Mouse (Mus musculus) stomach, embryonic 15.5 days (tissue): ENCODE measurements around the gene Gm20696. TPM values are rescaled to one million over a fixed set of nuclear protein-coding genes. Genes with fewer than 3 reads are reported as not detected.

Experiments
- ATAC-seq: fragments of 200-750 bp; cut with Nextera tagmentation; 2 replicates; pipeline ENCODE4 v1.8.0; 2017; ENCODE audit warnings: low read depth, moderate number of reproducible peaks, moderate TSS enrichment; ENCODE audit not compliant: insufficient read depth, low FRiP score
- H3K27ac ChIP-seq: fragments of 300-500 bp; sonication (generic); 2 replicates; pipeline ENCODE4 v1.5.1; 2015; ENCODE audit warnings: mild to moderate bottlenecking, inconsistent platforms
- H3K27me3 ChIP-seq: fragments of 300-500 bp; sonication (generic); replicated peaks from 2 replicates; pipeline ENCODE4 v1.6.1; 2015; ENCODE audit warnings: inconsistent platforms
- H3K36me3 ChIP-seq: fragments of 300-500 bp; sonication (generic); 2 replicates; pipeline ENCODE4 v1.6.1; 2015; ENCODE audit warnings: inconsistent platforms
- H3K4me1 ChIP-seq: fragments of 300-500 bp; sonication (generic); 2 replicates; pipeline ENCODE4 v1.6.1; 2015; ENCODE audit warnings: inconsistent platforms
- H3K4me2 ChIP-seq: fragments of 300-500 bp; sonication (generic); 2 replicates; pipeline ENCODE4 v1.6.1; 2015; ENCODE audit warnings: mild to moderate bottlenecking, inconsistent platforms
- H3K4me3 ChIP-seq: fragments of 300-500 bp; sonication (generic); replicated peaks from 2 replicates; pipeline ENCODE4 v1.5.1; 2015; ENCODE audit warnings: inconsistent platforms
- H3K9ac ChIP-seq: fragments of 300-500 bp; sonication (generic); 2 replicates; pipeline ENCODE4 v1.6.1; 2015; ENCODE audit warnings: inconsistent platforms
- H3K9me3 ChIP-seq: fragments of 300-500 bp; sonication (generic); 2 replicates; pipeline ENCODE4 v1.6.1; 2016; ENCODE audit warnings: inconsistent platforms
- WGBS: fragments of 180-500 bp; shearing (Covaris S2); methylation state at CpG from one replicate; pipeline ENCODE4 v1.1.7; 2015; 5-methylcytosine and 5-hydroxymethylcytosine counted together
- polyA plus RNA-seq: library from polyadenylated mRNA; unstranded; fragments of >200 nt; fragmentation: Nextera tagmentation; extraction: Ambion mirVana; gene quantifications from 2 replicates; pipeline ENCODE4 v1.2.1, GENCODE M21; 2015

The Gm20696 gene
- polyA plus RNA-seq, 1 experiment from 2014 or later: 4.6 TPM

DNA sequence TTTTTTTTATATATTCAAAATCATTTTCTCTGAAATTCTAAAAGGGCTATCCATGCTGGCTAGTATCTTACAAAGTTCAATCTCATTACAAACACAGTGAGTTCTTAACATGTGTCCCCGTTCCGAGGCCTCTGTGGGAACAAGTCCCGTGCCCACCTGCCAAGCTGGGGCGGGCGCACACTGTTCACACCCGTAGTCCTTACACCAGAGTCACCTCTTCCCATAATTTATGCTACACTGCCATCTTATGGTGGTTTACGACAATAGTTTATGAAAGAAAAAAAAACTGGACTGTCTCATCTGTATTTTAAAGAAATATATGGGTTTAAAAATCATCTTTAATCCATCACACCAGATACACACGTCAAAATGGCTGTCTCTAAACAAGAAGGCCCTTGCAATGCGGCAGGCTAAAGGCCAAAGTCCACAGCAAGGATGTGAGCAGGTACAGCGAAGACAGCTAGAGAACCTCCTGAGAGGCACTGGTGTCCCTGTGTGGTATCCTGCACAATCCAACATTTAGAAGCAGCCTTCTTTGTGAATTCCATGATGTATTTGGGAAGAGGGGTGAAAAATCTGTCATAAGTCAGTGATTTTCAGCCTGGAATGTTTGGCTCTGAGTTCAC, 66.3 kb downstream of the Gm20696 start:
- ATAC-seq: no peak; the same call in 1 of the 2 replicates
- H3K36me3 ChIP-seq: no peaks in the 10 kb centered on the region

DNA sequence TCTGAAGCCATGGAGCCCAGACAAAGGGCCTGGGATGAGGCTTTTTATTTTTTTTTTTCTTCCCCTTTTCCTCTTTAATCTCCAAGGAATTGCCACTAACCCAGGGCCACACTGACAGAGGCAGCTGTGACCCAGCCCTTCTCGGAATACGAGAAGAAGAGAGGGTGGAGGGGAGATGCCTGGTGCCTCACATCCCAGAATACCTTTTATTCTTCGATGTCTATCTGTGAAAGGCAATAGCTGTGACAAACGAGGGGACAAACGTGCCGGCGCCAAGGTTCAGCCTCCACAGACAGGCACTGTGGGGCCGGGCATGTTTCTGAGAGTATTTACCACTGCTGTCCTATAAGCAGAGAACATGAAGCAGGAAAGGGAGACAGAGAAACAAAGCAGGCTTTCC, 66.9 kb downstream of the Gm20696 start:
- Histone ChIP-seq H3K4me2 (peak overlapping the region; percentile 29; the same call in 1 of the 2 replicates), H3K27ac (peak overlapping the region; percentile 44; the same call in 1 of the 2 replicates), H3K4me3 (no peak overlapping the region), H3K9ac (no peak overlapping the region), H3K27me3 (no peaks in the 10 kb centered on the region), H3K9me3 (no peaks in the 10 kb centered on the region), H3K36me3 (no peaks in the 10 kb centered on the region), H3K4me1 (0 out of 2 replicates have a peak, but pooled peaks cover 6% of the 10 kb centered on the region)
- no peak for ATAC-seq
- WGBS: 39% methylated on average over 8 of the region's 8 CpGs

More for the DNA sequence above, 66.3 kb downstream of the Gm20696 start:
- 0 out of 2 replicates have a peak, but pooled peaks cover 6% of the 10 kb centered on the region for H3K4me1 ChIP-seq
- WGBS: 23% methylated on average over 10 of the region's 10 CpGs
- H3K27ac ChIP-seq: no peak overlapping the region
- H3K4me3 ChIP-seq: no peak overlapping the region
- H3K27me3 ChIP-seq: no peaks in the 10 kb centered on the region
- H3K4me2 ChIP-seq: peak overlapping the region; percentile 33; the same call in 1 of the 2 replicates
- H3K9ac ChIP-seq: no peak overlapping the region
- H3K9me3 ChIP-seq: no peaks in the 10 kb centered on the region

DNA sequence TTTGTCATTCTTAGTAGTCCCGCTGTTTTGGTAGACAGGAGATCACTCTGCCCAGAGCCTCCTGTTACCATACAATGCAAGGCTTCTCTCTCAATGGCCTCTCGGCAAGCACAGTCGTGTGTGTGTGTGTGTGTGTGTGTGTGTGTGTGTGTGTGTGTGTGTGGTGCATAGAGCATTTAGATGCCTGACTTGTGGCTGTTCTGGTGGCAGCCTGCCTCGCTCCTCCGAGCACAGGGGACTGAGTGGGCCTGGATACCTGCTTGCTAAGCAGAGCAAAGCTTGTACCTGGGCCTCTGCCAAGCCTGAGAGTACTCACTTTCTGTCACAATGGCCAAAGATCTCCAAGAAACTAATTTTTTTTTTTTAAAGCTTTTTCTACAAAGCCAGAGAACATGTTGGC, 67.4 kb downstream of the Gm20696 start:
- Histone ChIP-seq H3K4me2 (no peak overlapping the region), H3K4me1 (0 out of 2 replicates have a peak, but pooled peaks cover 6% of the 10 kb centered on the region), H3K27ac (no peak overlapping the region), H3K36me3 (no peaks in the 10 kb centered on the region), H3K4me3 (no peak overlapping the region), H3K27me3 (no peaks in the 10 kb centered on the region), H3K9ac (no peak overlapping the region), H3K9me3 (no peaks in the 10 kb centered on the region)
- no peak for ATAC-seq
- WGBS: 60% methylated on average over 5 of the region's 5 CpGs

DNA sequence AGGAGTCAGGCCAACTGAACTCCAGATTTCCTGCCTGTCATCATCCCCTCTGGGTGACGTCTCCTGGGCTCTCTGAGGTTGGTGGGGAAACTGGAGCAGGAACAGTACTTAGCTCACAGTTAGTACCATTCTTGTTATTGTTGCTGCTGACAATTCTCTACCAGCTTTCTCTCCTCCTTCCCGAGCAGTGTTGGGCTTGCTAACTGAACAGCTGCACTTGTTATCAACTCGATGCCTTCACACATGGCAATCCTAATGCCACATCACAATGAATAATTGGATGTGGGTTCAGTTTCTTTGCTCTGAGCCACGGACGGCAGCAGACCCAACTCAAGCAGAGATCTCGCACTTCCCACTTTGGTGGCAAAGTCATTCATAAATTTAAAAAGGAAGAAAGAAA, 89.6 kb downstream of the Gm20696 start:
- no peaks in the 10 kb centered on the region for H3K9me3 ChIP-seq

DNA sequence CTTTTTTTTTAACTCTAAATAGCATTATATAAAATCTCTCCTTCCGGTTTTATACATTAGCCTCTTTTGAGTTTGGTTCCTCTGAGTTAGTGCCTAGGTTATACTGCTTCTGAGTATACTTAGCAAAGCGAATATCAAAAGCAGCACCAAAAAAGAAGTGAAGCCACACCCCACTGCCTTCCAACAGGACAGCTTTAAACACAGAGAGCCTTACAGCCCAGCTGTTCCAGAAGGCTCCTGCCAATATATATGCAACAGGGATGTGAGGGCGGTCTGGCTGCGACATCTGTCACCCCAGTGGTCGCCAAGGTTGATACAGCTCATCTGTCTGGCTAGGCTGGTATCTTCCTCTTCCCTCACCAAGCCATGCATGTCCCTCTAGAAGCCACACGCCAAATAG, 91.0 kb downstream of the Gm20696 start:
- 69% methylated on average over 6 of the region's 6 CpGs for WGBS
- H3K9ac ChIP-seq: no peak overlapping the region
- no peak for ATAC-seq

More for the DNA sequence above, 89.6 kb downstream of the Gm20696 start:
- Histone ChIP-seq H3K4me3 (no peak overlapping the region), H3K9ac (no peak overlapping the region), H3K27ac (no peak overlapping the region), H3K27me3 (no peaks in the 10 kb centered on the region), H3K4me2 (no peak overlapping the region), H3K36me3 (no peaks in the 10 kb centered on the region), H3K4me1 (no peaks in the 10 kb centered on the region)
- no peak for ATAC-seq
- WGBS: 44% methylated on average over 6 of the region's 6 CpGs

DNA sequence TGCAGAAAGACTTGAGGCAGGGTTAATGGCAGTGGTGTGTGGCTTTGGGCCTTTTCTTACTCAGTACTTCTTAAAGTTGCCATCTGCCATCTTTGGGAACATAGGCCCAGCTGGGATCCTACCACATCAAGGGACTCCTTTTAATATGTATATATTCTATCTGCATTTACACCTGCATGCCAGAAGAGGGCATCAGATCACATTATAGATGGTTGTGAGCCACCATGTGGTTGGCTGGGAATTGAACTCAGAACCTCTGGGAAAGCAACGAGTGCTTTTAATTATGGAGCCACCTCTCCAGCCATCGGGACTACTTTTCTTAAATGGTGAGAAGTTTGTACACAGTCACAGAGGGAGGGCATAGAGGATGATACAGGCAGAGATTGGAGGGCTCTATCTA, 93.3 kb downstream of the Gm20696 start:
- no peak for ATAC-seq
- Histone ChIP-seq H3K9me3 (no peaks in the 10 kb centered on the region), H3K4me2 (no peak overlapping the region), H3K36me3 (no peaks in the 10 kb centered on the region), H3K27me3 (no peaks in the 10 kb centered on the region), H3K9ac (no peak overlapping the region), H3K27ac (no peak overlapping the region), H3K4me3 (no peak overlapping the region), H3K4me1 (no peaks in the 10 kb centered on the region)
- WGBS: 92% methylated on average over 2 of the region's 2 CpGs

More for the DNA sequence above, 91.0 kb downstream of the Gm20696 start:
- no peaks in the 10 kb centered on the region for H3K4me1 ChIP-seq
- H3K27ac ChIP-seq: no peak overlapping the region
- H3K9me3 ChIP-seq: no peaks in the 10 kb centered on the region
- no peaks in the 10 kb centered on the region for H3K36me3 ChIP-seq
- no peak overlapping the region for H3K4me3 ChIP-seq
- no peaks in the 10 kb centered on the region for H3K27me3 ChIP-seq
- H3K4me2 ChIP-seq: no peak overlapping the region

- H3K27me3 ChIP-seq: no peaks in the 10 kb centered on the region
- no peak for ATAC-seq
Observed at GRCm38 (mm10) chr6:99572071-99572470, 94.5 kb downstream of the Gm20696 start.

GRCm38 (mm10) chr6:99566921-99567320, 99.7 kb downstream of the Gm20696 start:
- no peaks in the 10 kb centered on the region for H3K4me1 ChIP-seq
- H3K4me3 ChIP-seq: no peak overlapping the region
- no peak overlapping the region for H3K9ac ChIP-seq
- no peak; the same call in 1 of the 2 replicates for ATAC-seq
- H3K36me3 ChIP-seq: no peaks in the 10 kb centered on the region
- WGBS: 58% methylated on average over 8 of the region's 8 CpGs
- H3K27me3 ChIP-seq: no peaks in the 10 kb centered on the region
- no peak overlapping the region for H3K27ac ChIP-seq
- H3K9me3 ChIP-seq: no peaks in the 10 kb centered on the region
- H3K4me2 ChIP-seq: no peak overlapping the region

More at GRCm38 (mm10) chr6:99572071-99572470, 94.5 kb downstream of the Gm20696 start:
- Histone ChIP-seq H3K4me3 (no peak overlapping the region), H3K4me1 (no peaks in the 10 kb centered on the region), H3K9me3 (no peaks in the 10 kb centered on the region), H3K9ac (no peak overlapping the region), H3K36me3 (no peaks in the 10 kb centered on the region), H3K4me2 (no peak overlapping the region), H3K27ac (no peak overlapping the region)
- 76% methylated on average over 5 of the region's 5 CpGs for WGBS

- H3K4me2 ChIP-seq: no peak overlapping the region
- no peaks in the 10 kb centered on the region for H3K9me3 ChIP-seq
- no peak for ATAC-seq
- no peaks in the 10 kb centered on the region for H3K27me3 ChIP-seq
- WGBS: 73% methylated on average over 3 of the region's 3 CpGs
- no peak overlapping the region for H3K4me3 ChIP-seq
- H3K36me3 ChIP-seq: no peaks in the 10 kb centered on the region
- no peak overlapping the region for H3K27ac ChIP-seq
- H3K4me1 ChIP-seq: no peaks in the 10 kb centered on the region
- H3K9ac ChIP-seq: no peak overlapping the region
Observed at GRCm38 (mm10) chr6:99564766-99565165, 101.8 kb downstream of the Gm20696 start.

GRCm38 (mm10) chr6:99556950-99557349, 109.6 kb downstream of the Gm20696 start:
- Histone ChIP-seq H3K4me2 (no peak overlapping the region), H3K36me3 (no peaks in the 10 kb centered on the region), H3K9me3 (no peaks in the 10 kb centered on the region), H3K4me1 (no peaks in the 10 kb centered on the region), H3K4me3 (no peak overlapping the region), H3K27ac (no peak overlapping the region), H3K9ac (no peak overlapping the region), H3K27me3 (no peaks in the 10 kb centered on the region)
- ATAC-seq: no peak
- WGBS: 77% methylated on average over 5 of the region's 5 CpGs

- no peak overlapping the region for H3K27ac ChIP-seq
- H3K4me1 ChIP-seq: no peaks in the 10 kb centered on the region
- H3K4me3 ChIP-seq: no peak overlapping the region
- no peaks in the 10 kb centered on the region for H3K27me3 ChIP-seq
- no peak for ATAC-seq
- no peaks in the 10 kb centered on the region for H3K36me3 ChIP-seq
- H3K9ac ChIP-seq: no peak overlapping the region
- WGBS: 58% methylated on average over 1 of the region's 1 CpGs
- H3K9me3 ChIP-seq: no peaks in the 10 kb centered on the region
- no peak overlapping the region for H3K4me2 ChIP-seq
Observed at GRCm38 (mm10) chr6:99552816-99553215, 113.8 kb downstream of the Gm20696 start.

GRCm38 (mm10) chr6:99546416-99546815, 120.2 kb downstream of the Gm20696 start:
- H3K9me3 ChIP-seq: no peaks in the 10 kb centered on the region
- no peak overlapping the region for H3K9ac ChIP-seq
- H3K36me3 ChIP-seq: no peaks in the 10 kb centered on the region
- no peaks in the 10 kb centered on the region for H3K4me1 ChIP-seq
- WGBS: 90% methylated on average over 2 of the region's 2 CpGs
- H3K4me2 ChIP-seq: no peak overlapping the region
- H3K4me3 ChIP-seq: no peak overlapping the region
- H3K27me3 ChIP-seq: no peaks in the 10 kb centered on the region
- no peak overlapping the region for H3K27ac ChIP-seq
- no peak for ATAC-seq
